Mouse (Mus musculus) kidney, postnatal 0 days (tissue): Measurements from ENCODE around the gene Cldn18. TPM values are rescaled to one million over a fixed set of nuclear protein-coding genes. Genes with fewer than 3 reads are reported as not detected.

ENCODE experiments used
- ATAC-seq: fragments of 200-750 bp; cut with Nextera tagmentation; replicated peaks from 2 replicates; pipeline ENCODE4 v1.8.0; 2017; ENCODE audit warnings: low read depth, moderate number of reproducible peaks, moderate TSS enrichment, moderate library complexity; ENCODE audit not compliant: low FRiP score
- DNase-seq: peaks from one replicate; pipeline ENCODE4 v3.0.0-alpha.2; 2016; ENCODE audit warnings: low spot score
- H3K27ac ChIP-seq: fragments of 300-500 bp; sonication (generic); 2 replicates; pipeline ENCODE4 v1.5.1; 2014; ENCODE audit warnings: mild to moderate bottlenecking
- H3K27me3 ChIP-seq: fragments of 300-500 bp; sonication (generic); 2 replicates; pipeline ENCODE4 v1.6.1; 2014; ENCODE audit warnings: low read length, mixed read lengths; ENCODE audit not compliant: insufficient read depth
- H3K36me3 ChIP-seq: fragments of 300-500 bp; sonication (generic); 2 replicates; pipeline ENCODE4 v1.6.1; 2014; ENCODE audit warnings: low read length, mixed read lengths; ENCODE audit not compliant: insufficient read depth
- H3K4me1 ChIP-seq: fragments of 300-500 bp; sonication (generic); replicated peaks from 2 replicates; pipeline ENCODE4 v1.6.1; 2014; ENCODE audit warnings: antibody characterized with exemption, low read length, mixed read lengths; ENCODE audit not compliant: insufficient read depth
- H3K4me2 ChIP-seq: fragments of 300-500 bp; sonication (generic); 2 replicates; pipeline ENCODE4 v1.6.1; 2014; ENCODE audit warnings: mild to moderate bottlenecking, low read length, moderate library complexity, mixed read lengths
- H3K4me3 ChIP-seq: fragments of 300-500 bp; sonication (generic); replicated peaks from 2 replicates; pipeline ENCODE4 v1.5.1; 2014; ENCODE audit warnings: low read depth, low read length
- H3K9ac ChIP-seq: fragments of 300-500 bp; sonication (generic); 2 replicates; pipeline ENCODE4 v1.6.1; 2014; ENCODE audit warnings: low read depth, low read length
- H3K9me3 ChIP-seq: fragments of 300-500 bp; sonication (generic); replicated peaks from 2 replicates; pipeline ENCODE4 v1.6.1; 2016; ENCODE audit warnings: low read length, inconsistent platforms, mixed read lengths
- CTCF ChIP-seq: IDR thresholded peaks from 2 replicates; pipeline ENCODE4 v1.5.1; 2016; ENCODE audit warnings: antibody characterized with exemption, low read depth, mild to moderate bottlenecking, moderate library complexity
- WGBS: fragments of 180-500 bp; shearing (Covaris S2); extraction: QIAGEN DNeasy Blood & Tissue Kit; methylation state at CpG from one replicate; pipeline ENCODE4 v1.1.7; 2014; 5-methylcytosine and 5-hydroxymethylcytosine counted together
- polyA plus RNA-seq: library from polyadenylated mRNA; unstranded; fragments of >200 nt; fragmentation: Nextera tagmentation; extraction: Ambion mirVana; gene quantifications from 2 replicates; pipeline ENCODE4 v1.2.1, GENCODE M21; 2015

Gene Cldn18
- polyA plus RNA-seq: 0.13 TPM in 1 of 2 replicates, not detected in the other

DNA sequence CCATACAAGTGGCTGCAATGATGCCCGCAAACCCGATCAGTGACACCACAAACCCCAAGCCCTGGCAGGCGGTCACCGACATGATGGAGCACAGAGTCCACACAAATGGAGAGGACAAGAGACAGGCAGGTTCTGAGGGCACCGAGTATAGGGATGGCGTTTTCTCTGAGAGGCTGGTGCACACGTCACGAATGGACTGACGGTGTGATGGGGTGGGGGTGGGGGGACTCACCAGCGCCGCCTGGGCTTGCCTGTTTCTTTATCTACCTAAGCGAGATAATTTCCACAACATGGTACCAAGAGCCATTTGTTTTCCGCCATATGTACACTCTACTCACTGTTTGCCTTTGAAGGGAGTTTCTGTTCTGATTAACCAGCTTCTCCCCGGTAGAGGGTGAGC lies at the start of gene Cldn18:
Gene Cldn18 (minus strand): TSS at position 134 of the 400 bp plus-strand sequence.
- H3K27ac ChIP-seq: no peak within 1 kb of the TSS
- H3K36me3 ChIP-seq: no peaks in the 10 kb centered on the region
- no peaks in the 10 kb centered on the region for H3K27me3 ChIP-seq
- H3K9me3 ChIP-seq: no peaks in the 10 kb centered on the region
- WGBS: 94% methylated on average over 14 of the region's 14 CpGs
- no peak for ATAC-seq
- no peak for TF ChIP-seq CTCF
- H3K4me2 ChIP-seq: no peak within 1 kb of the TSS
- H3K9ac ChIP-seq: no peak within 1 kb of the TSS
- no peak within 1 kb of the TSS for H3K4me3 ChIP-seq
- H3K4me1 ChIP-seq: no peaks in the 10 kb centered on the region
- DNase-seq: no peak

DNA sequence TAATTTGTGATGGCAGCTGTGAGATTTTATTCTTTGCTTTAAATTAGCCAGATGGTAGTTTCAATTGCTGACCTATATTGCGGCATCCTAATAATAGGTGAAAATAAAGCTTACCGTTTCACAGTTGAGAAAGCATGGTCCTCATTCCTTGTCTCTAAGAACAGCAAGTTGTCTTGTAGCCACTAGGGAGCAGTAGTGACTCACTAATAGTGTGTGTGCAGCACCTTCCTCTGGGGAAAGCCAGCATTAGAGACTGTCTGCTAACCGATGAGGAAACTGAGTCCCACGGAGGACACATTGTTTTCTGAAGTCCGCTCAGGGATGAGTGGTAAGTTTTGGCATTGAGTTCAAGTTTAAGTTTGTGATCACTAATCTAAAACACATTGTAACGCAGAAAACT lies 46.5 kb upstream of the Cldn18 start:
- Histone ChIP-seq H3K4me2 (no peak overlapping the region), H3K9me3 (no peaks in the 10 kb centered on the region), H3K9ac (no peak overlapping the region), H3K27me3 (no peaks in the 10 kb centered on the region), H3K27ac (no peak overlapping the region), H3K4me1 (no peaks in the 10 kb centered on the region), H3K4me3 (no peak overlapping the region), H3K36me3 (no peaks in the 10 kb centered on the region)
- DNase-seq (peak; percentile 70), ATAC-seq (no peak)
- WGBS: 65% methylated on average over 6 of the region's 6 CpGs
- TF ChIP-seq CTCF: peak; percentile 75

DNA sequence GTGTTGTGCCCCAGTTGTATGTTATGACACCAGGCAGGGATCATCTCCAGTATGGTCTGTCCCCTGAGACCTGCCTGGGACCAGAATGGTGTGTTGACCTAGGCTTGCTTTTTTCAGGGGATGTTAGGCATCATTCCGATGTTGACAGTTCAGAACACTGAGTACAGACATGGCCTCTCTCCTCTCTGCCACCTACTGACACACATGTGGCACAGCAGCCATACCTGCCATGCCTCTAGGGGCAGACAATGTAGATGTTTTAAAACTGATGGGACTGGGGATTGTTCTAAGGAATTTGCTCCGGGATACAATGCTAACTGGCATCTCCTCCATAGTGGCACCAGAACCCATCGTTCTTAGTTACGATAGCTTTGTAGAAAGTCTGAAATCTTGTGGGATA lies 33.2 kb upstream of the Cldn18 start:
- Histone ChIP-seq H3K4me2 (no peak overlapping the region), H3K9ac (no peak overlapping the region), H3K4me1 (no peaks in the 10 kb centered on the region), H3K4me3 (no peak overlapping the region), H3K36me3 (no peaks in the 10 kb centered on the region), H3K27me3 (no peaks in the 10 kb centered on the region), H3K27ac (no peak overlapping the region), H3K9me3 (no peaks in the 10 kb centered on the region)
- DNase-seq: no peak
- peak; percentile 49 for TF ChIP-seq CTCF
- ATAC-seq: no peak
- WGBS: 83% methylated on average over 4 of the region's 4 CpGs

DNA sequence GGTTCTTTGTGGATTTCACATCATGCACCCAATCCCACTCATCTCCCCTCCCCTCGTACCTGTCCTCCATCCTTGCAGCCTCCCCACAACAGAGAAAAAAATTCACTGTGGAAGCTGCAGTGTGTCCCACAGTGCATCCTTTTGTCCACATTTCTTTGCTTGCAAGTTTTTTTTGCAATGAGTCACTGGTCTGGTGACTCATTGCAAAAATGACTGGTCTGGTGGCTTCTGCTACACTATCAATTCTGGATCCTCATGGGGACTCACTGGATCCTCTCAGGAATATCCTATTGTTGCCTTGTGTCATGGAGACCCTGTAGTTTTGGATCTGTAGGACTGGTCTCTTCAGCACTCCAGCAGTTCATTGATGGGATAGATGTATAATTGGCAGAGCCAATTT lies 31.2 kb upstream of the Cldn18 start:
- Histone ChIP-seq H3K4me1 (no peaks in the 10 kb centered on the region), H3K9me3 (no peaks in the 10 kb centered on the region), H3K4me3 (no peak overlapping the region), H3K4me2 (no peak overlapping the region), H3K36me3 (no peaks in the 10 kb centered on the region), H3K27me3 (no peaks in the 10 kb centered on the region), H3K27ac (no peak overlapping the region), H3K9ac (no peak overlapping the region)
- DNase-seq (no peak), ATAC-seq (no peak)
- 86% methylated on average over 1 of the region's 1 CpGs for WGBS
- no peak for TF ChIP-seq CTCF

DNA sequence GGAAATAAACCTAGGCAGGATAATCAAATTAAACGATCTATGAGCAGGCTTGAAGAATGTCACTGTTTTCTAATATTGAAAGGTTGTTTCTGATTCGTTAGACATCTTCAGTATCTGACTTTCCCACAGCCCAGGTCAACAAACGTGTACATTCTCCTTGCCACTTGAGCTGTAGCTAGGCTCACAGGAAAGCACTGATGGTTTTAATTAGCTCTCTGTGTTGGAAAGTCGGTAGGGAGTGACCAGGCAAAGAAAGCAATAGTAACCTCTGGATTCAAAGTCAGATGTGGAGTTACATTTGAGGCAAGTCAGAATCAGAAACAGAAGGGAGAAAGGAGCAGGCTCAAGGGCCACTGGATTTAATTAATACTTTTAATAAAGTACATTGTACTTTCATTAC lies 30.7 kb upstream of the Cldn18 start:
- Histone ChIP-seq H3K4me3 (no peak overlapping the region), H3K36me3 (no peaks in the 10 kb centered on the region), H3K4me1 (no peaks in the 10 kb centered on the region), H3K9ac (no peak overlapping the region), H3K27me3 (no peaks in the 10 kb centered on the region), H3K27ac (no peak overlapping the region), H3K4me2 (no peak overlapping the region), H3K9me3 (no peaks in the 10 kb centered on the region)
- TF ChIP-seq CTCF: no peak
- no peak for DNase-seq
- no peak for ATAC-seq
- 36% methylated on average over 4 of the region's 4 CpGs for WGBS

DNA sequence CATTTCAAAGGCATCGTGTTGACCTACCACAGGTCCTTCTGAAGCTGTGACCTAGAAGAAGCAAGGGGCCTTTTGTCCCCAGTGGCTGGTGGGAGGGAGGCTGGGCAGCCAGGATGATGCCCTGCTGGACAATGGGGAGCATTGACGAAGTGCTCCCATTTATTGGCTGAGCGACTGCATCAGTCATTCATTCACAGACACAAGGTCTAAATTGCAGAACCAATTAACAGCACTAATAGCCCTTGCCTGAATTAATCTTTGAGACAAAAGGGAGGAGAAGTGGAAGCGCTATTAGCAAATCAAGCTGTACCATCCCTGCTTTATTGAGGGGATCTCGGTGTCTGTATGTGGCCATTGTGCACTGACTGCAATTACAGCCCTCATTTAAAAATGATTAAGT lies 27.5 kb upstream of the Cldn18 start:
- WGBS: 48% methylated on average over 5 of the region's 5 CpGs
- no peak for ATAC-seq
- no peak for DNase-seq
- Histone ChIP-seq H3K9ac (no peak overlapping the region), H3K4me1 (no peaks in the 10 kb centered on the region), H3K36me3 (no peaks in the 10 kb centered on the region), H3K9me3 (no peaks in the 10 kb centered on the region), H3K27me3 (no peaks in the 10 kb centered on the region), H3K4me3 (no peak overlapping the region), H3K4me2 (no peak overlapping the region), H3K27ac (no peak overlapping the region)
- TF ChIP-seq CTCF: no peak
